In genomic region chr14:55604823-55605222, GRCm38 (mm10) we compare ENCODE assay signal across 10 mouse cellular contexts. TPM values are rescaled to one million over a fixed set of nuclear protein-coding genes. Genes with fewer than 3 reads are reported as not detected.
DNase-seq lines count a peak whose midpoint lies in the region; ATAC-seq lines count a peak whose summit lies in the region.
"Had no signal": no experiment of that assay in that cellular context is flagged by ENCODE, and none has a peak within 500 bp of the region (broad histone marks: within the 10 kb centered on the region; RNA-seq: fewer than 3 reads in every experiment).

No protein-coding gene starts in this region.

- H3K4me1 ChIP-seq in heart, embryonic 10.5 days: peaks cover 20% of the 10 kb centered on the region
- peaks cover 16% of the 10 kb centered on the region for H3K4me1 ChIP-seq in lung, embryonic 15.5 days
- peaks cover 4% of the 10 kb centered on the region; the same call in 1 of the 2 replicates for H3K4me1 ChIP-seq in embryonic facial prominence, embryonic 14.5 days (ENCODE audit: control insufficient read depth, insufficient read depth, low read length)

- H3K4me2 ChIP-seq in lung, embryonic 15.5 days: peak overlapping the region; percentile 61
- peak overlapping the region; percentile 59 for H3K4me2 ChIP-seq in embryonic facial prominence, embryonic 14.5 days (ENCODE audit: low read depth, low read length)

- H3K79me2 ChIP-seq in macrophage (ENCODE audit: inconsistent target): peaks cover 66% of the 10 kb centered on the region

- no peak overlapping the region for H3K27ac ChIP-seq in heart, embryonic 10.5 days
- H3K27ac ChIP-seq in lung, embryonic 15.5 days: 0 out of 2 replicates have a peak overlapping the region, but pooled peaks have one; percentile 76
- 0 out of 2 replicates have a peak overlapping the region, but pooled peaks have one; percentile 24 for H3K27ac ChIP-seq in embryonic facial prominence, embryonic 14.5 days (replicated peaks; ENCODE audit: low read depth, low read length)
- peak overlapping the region; percentile 96 for H3K27ac ChIP-seq in macrophage

- H3K36me3 ChIP-seq in heart, embryonic 10.5 days: peaks cover 86% of the 10 kb centered on the region
- H3K36me3 ChIP-seq in lung, embryonic 15.5 days: peaks cover 63% of the 10 kb centered on the region
- H3K36me3 ChIP-seq in embryonic facial prominence, embryonic 14.5 days (ENCODE audit: control insufficient read depth, insufficient read depth, low read length): peaks cover 81% of the 10 kb centered on the region
- peaks cover 64% of the 10 kb centered on the region for H3K36me3 ChIP-seq in macrophage (ENCODE audit: inconsistent target)

- WGBS in heart, embryonic 10.5 days: 93% methylated on average over 11 of the region's 11 CpGs
- 92% methylated on average over 11 of the region's 11 CpGs for WGBS in lung, embryonic 15.5 days
- WGBS in embryonic facial prominence, embryonic 14.5 days: 86% methylated on average over 11 of the region's 11 CpGs
- 36% methylated on average over 11 of the region's 11 CpGs for WGBS in macrophage (ENCODE audit: missing documents)

- H3K9me3 ChIP-seq in heart, embryonic 10.5 days: no peaks in the 10 kb centered on the region
- no peaks in the 10 kb centered on the region for H3K9me3 ChIP-seq in lung, embryonic 15.5 days
- no peaks in the 10 kb centered on the region for H3K9me3 ChIP-seq in embryonic facial prominence, embryonic 14.5 days (ENCODE audit: control insufficient read depth, low read length)

- no peak for DNase-seq in heart, embryonic 10.5 days (ENCODE audit: low spot score)
- no peak for DNase-seq in heart, postnatal 25 days (ENCODE audit: low spot score)
- no peak for DNase-seq in lung, postnatal 36 days
- DNase-seq in embryonic facial prominence, embryonic 14.5 days (ENCODE audit: low spot score): no peak
- DNase-seq in retina, postnatal 1 day: no peak
- DNase-seq: spleen, adult 18-20 months had no signal

- peak overlapping the region; percentile 33; the same call in 1 of the 2 replicates for H3K9ac ChIP-seq in lung, embryonic 15.5 days
- H3K9ac ChIP-seq in embryonic facial prominence, embryonic 14.5 days (ENCODE audit: low read depth, low read length): 0 out of 2 replicates have a peak overlapping the region, but pooled peaks have one; percentile 14

- H3K4me3 ChIP-seq in heart, embryonic 10.5 days: peak overlapping the region; percentile 57; the same call in 1 of the 2 replicates
- H3K4me3 ChIP-seq in lung, embryonic 15.5 days: peak overlapping the region; percentile 39
- H3K4me3 ChIP-seq in embryonic facial prominence, embryonic 14.5 days (ENCODE audit: low read depth, low read length): 0 out of 2 replicates have a peak overlapping the region, but pooled peaks have one; percentile 42
- peak overlapping the region; percentile 79 for H3K4me3 ChIP-seq in macrophage (ENCODE audit: inconsistent target)
- H3K4me3 ChIP-seq: myocyte had no signal

- intact Hi-C loops in heart, postnatal 25 days (cut with DNase I): loop anchor here (5.0 kb wide), 2 partner anchors 43 to 108 kb away; partner anchors contain the start of genes A730061H03Rik and Dcaf11

- no peaks in the 10 kb centered on the region for H3K27me3 ChIP-seq in heart, embryonic 10.5 days (ENCODE audit: insufficient read depth, poor library complexity, severe bottlenecking)
- no peaks in the 10 kb centered on the region for H3K27me3 ChIP-seq in lung, embryonic 15.5 days
- no peaks in the 10 kb centered on the region for H3K27me3 ChIP-seq in embryonic facial prominence, embryonic 14.5 days (replicated peaks; ENCODE audit: control insufficient read depth, insufficient read depth, low read length)

- no peak for ATAC-seq in lung, embryonic 15.5 days (ENCODE audit: borderline replicate concordance, extremely low read depth, low FRiP score, low TSS enrichment)
- no peak for ATAC-seq in embryonic facial prominence, embryonic 14.5 days (ENCODE audit: low read depth)
- no peak for ATAC-seq in inflammation-experienced regulatory T-cells, adult 6 months

RNA-seq across cellular contexts. Expression of gene Irf9, which starts 1.5 kb away (rescaled TPM):
- polyA plus RNA-seq in heart, embryonic 10.5 days (2016; fragmentation: Nextera tagmentation; extraction: Ambion mirVana): 5.9 and 7.4 TPM in 2 replicates
- total RNA-seq in heart, postnatal 25 days (2021): 10 to 100 TPM; 10.1 to 11.8 TPM
- 12.5 and 14.4 TPM in 2 replicates for polyA plus RNA-seq in lung, embryonic 15.5 days (2015; fragmentation: Nextera tagmentation; extraction: Ambion mirVana)
- polyA plus RNA-seq in embryonic facial prominence, embryonic 14.5 days (2014; fragmentation: Nextera tagmentation; extraction: Ambion mirVana): 10.8 and 12.1 TPM in 2 replicates
- 100 to 1,000 TPM in 21 of 26 experiments, 10 to 100 TPM in 5; 91.7 to 186 (median 138) TPM for total RNA-seq in macrophage (2018; cell fraction: chromatin; rRNA removed)
- total RNA-seq in macrophage (2018; cell fraction: cytosol; rRNA removed): 10 to 100 TPM; 48.9 to 92.5 (median 72.8) TPM
- 100 to 1,000 TPM in 19 of 26 experiments, 10 to 100 TPM in 7; 82.2 to 197 (median 115) TPM for total RNA-seq in macrophage (2018; cell fraction: nucleus; rRNA removed)
- 57.2 to 69.1 TPM (median 61.1 TPM) in 3 replicates for polyA plus RNA-seq in macrophage (2018)
- polyA plus RNA-seq in inflammation-experienced regulatory T-cells, adult 6 months (2017; shearing (Covaris generic)): 100 to 1,000 TPM; 120 to 174 (median 141) TPM

RNA-seq across cellular contexts. Expression of gene Rec8, which starts 13.0 kb away (rescaled TPM):
- polyA plus RNA-seq in heart, embryonic 10.5 days (2016; fragmentation: Nextera tagmentation; extraction: Ambion mirVana): 13.7 and 17.6 TPM in 2 replicates
- total RNA-seq in heart, postnatal 25 days (2021): under 1 TPM; 0.23 to 0.36 TPM
- polyA plus RNA-seq in lung, embryonic 15.5 days (2015; fragmentation: Nextera tagmentation; extraction: Ambion mirVana): 22.9 and 25.5 TPM in 2 replicates
- polyA plus RNA-seq in embryonic facial prominence, embryonic 14.5 days (2014; fragmentation: Nextera tagmentation; extraction: Ambion mirVana): 2.0 and 2.3 TPM in 2 replicates
- total RNA-seq in macrophage (2018; cell fraction: chromatin; rRNA removed): under 1 TPM in 1 of 26 experiments, not detected in 25; 0.99 TPM
- total RNA-seq in macrophage (2018; cell fraction: cytosol; rRNA removed): under 1 TPM in 8 of 26 experiments, not detected in 18; 0.05 to 0.58 (median 0.09) TPM
- total RNA-seq in macrophage (2018; cell fraction: nucleus; rRNA removed): under 1 TPM in 2 of 26 experiments, not detected in 24; 0.48 to 0.66 TPM
- not detected in 3 replicates for polyA plus RNA-seq in macrophage (2018)
- polyA plus RNA-seq in inflammation-experienced regulatory T-cells, adult 6 months (2017; shearing (Covaris generic)): 1 to 10 TPM in 2 of 3 experiments, not detected in 1; 2.7 to 4.0 TPM
- polyA plus RNA-seq: myocyte had no signal

RNA-seq across cellular contexts. Expression of gene Rnf31, which starts 13.3 kb away (rescaled TPM):
- polyA plus RNA-seq in heart, embryonic 10.5 days (2016; fragmentation: Nextera tagmentation; extraction: Ambion mirVana): 14.4 and 21.9 TPM in 2 replicates
- 10 to 100 TPM; 25.7 to 31.3 TPM for total RNA-seq in heart, postnatal 25 days (2021)
- polyA plus RNA-seq in lung, embryonic 15.5 days (2015; fragmentation: Nextera tagmentation; extraction: Ambion mirVana): 14.5 and 16.0 TPM in 2 replicates
- 11.7 and 13.7 TPM in 2 replicates for polyA plus RNA-seq in embryonic facial prominence, embryonic 14.5 days (2014; fragmentation: Nextera tagmentation; extraction: Ambion mirVana)
- 100 to 1,000 TPM in 21 of 26 experiments, 10 to 100 TPM in 5; 69.3 to 546 (median 161) TPM for total RNA-seq in macrophage (2018; cell fraction: chromatin; rRNA removed)
- total RNA-seq in macrophage (2018; cell fraction: cytosol; rRNA removed): 10 to 100 TPM; 18.5 to 69.7 (median 41.8) TPM
- 100 to 1,000 TPM in 12 of 26 experiments, 10 to 100 TPM in 14; 48.4 to 452 (median 92.2) TPM for total RNA-seq in macrophage (2018; cell fraction: nucleus; rRNA removed)
- 16.3 to 31.6 TPM (median 19.7 TPM) in 3 replicates for polyA plus RNA-seq in macrophage (2018)
- polyA plus RNA-seq in inflammation-experienced regulatory T-cells, adult 6 months (2017; shearing (Covaris generic)): 10 to 100 TPM; 26.7 to 37.2 (median 35.3) TPM

RNA-seq across cellular contexts. Expression of gene Psme2, which starts 13.9 kb away (rescaled TPM):
- polyA plus RNA-seq in heart, embryonic 10.5 days (2016; fragmentation: Nextera tagmentation; extraction: Ambion mirVana): 188 and 205 TPM in 2 replicates
- total RNA-seq in heart, postnatal 25 days (2021): 100 to 1,000 TPM in 1 of 2 experiments, 10 to 100 TPM in 1; 93.4 to 101 TPM
- 234 and 238 TPM in 2 replicates for polyA plus RNA-seq in lung, embryonic 15.5 days (2015; fragmentation: Nextera tagmentation; extraction: Ambion mirVana)
- polyA plus RNA-seq in embryonic facial prominence, embryonic 14.5 days (2014; fragmentation: Nextera tagmentation; extraction: Ambion mirVana): 249 TPM in 2 replicates
- 1,000 to 10,000 TPM in 5 of 26 experiments, 100 to 1,000 TPM in 21; 180 to 1,564 (median 563) TPM for total RNA-seq in macrophage (2018; cell fraction: chromatin; rRNA removed)
- total RNA-seq in macrophage (2018; cell fraction: cytosol; rRNA removed): 100 to 1,000 TPM; 247 to 986 (median 578) TPM
- total RNA-seq in macrophage (2018; cell fraction: nucleus; rRNA removed): 1,000 to 10,000 TPM in 1 of 26 experiments, 100 to 1,000 TPM in 25; 124 to 1,032 (median 499) TPM
- polyA plus RNA-seq in macrophage (2018): 172 to 350 TPM (median 300 TPM) in 3 replicates
- 1,000 to 10,000 TPM in 1 of 3 experiments, 100 to 1,000 TPM in 2; 828 to 1,360 (median 869) TPM for polyA plus RNA-seq in inflammation-experienced regulatory T-cells, adult 6 months (2017; shearing (Covaris generic))

RNA-seq across cellular contexts. Expression of gene Emc9, which starts 19.7 kb away (rescaled TPM):
- polyA plus RNA-seq in heart, embryonic 10.5 days (2016; fragmentation: Nextera tagmentation; extraction: Ambion mirVana): 17.1 and 22.1 TPM in 2 replicates
- 10 to 100 TPM; 56.0 to 58.1 TPM for total RNA-seq in heart, postnatal 25 days (2021)
- polyA plus RNA-seq in lung, embryonic 15.5 days (2015; fragmentation: Nextera tagmentation; extraction: Ambion mirVana): 4.1 and 5.1 TPM in 2 replicates
- polyA plus RNA-seq in embryonic facial prominence, embryonic 14.5 days (2014; fragmentation: Nextera tagmentation; extraction: Ambion mirVana): 9.9 and 12.6 TPM in 2 replicates
- total RNA-seq in macrophage (2018; cell fraction: chromatin; rRNA removed): 10 to 100 TPM in 18 of 26 experiments, 1 to 10 TPM in 8; 7.2 to 51.2 (median 15.6) TPM
- 10 to 100 TPM; 11.2 to 26.1 (median 17.0) TPM for total RNA-seq in macrophage (2018; cell fraction: cytosol; rRNA removed)
- total RNA-seq in macrophage (2018; cell fraction: nucleus; rRNA removed): 10 to 100 TPM in 20 of 26 experiments, 1 to 10 TPM in 6; 7.9 to 36.5 (median 15.7) TPM
- polyA plus RNA-seq in macrophage (2018): 11.9 to 22.1 TPM (median 17.9 TPM) in 3 replicates
- polyA plus RNA-seq in inflammation-experienced regulatory T-cells, adult 6 months (2017; shearing (Covaris generic)): 10 to 100 TPM; 19.1 to 25.6 (median 23.3) TPM
